Mouse (Mus musculus) layer of hippocampus, adult 9-10 months (tissue): ENCODE data around the gene Tspan4.

ENCODE experiments used
- DNase-seq: peaks from one replicate; pipeline ENCODE4 v3.0.0; 2022; ENCODE audit warnings: low spot score

Gene Tspan4

DNA sequence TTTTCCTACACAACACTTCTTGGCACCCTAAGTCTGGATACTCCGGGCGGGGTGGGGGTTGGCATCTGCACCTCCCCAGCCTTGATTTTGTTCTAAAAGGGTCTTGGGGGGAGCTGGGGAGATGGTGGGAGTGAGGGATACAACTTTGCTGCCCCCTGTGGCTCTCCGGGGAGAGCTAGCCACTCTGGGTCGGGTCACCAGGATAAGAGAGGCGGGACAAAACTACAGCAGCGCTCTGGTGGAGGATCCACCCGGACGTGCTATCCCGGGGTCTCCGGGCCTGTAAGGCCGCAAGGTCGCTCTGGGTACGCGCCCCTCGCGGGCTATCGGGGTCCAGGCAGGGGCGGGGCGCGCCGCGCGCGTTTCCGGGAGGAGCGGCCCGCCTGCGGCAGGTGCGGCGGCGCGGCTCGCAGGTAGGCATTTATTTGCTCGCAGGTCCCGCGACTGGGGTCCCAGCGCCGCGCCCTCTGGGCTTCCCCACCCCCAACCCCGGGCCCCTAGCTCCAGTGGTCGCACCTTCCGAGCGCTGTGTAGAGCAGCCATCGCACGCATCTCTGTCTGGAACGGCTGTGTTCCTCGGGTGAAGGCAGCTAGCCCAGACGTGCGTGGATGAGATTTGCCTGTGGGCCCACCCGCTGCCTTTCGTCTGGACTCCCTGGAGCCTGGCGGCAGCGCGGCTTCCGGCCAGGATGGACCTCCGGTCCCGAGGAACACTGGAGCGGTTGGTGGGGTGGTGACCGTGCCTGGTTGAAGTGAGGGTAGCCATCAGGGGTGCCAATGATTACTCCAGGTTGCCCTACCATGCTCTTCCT is 13.3 kb upstream of the Tspan4 start:
- no peak for DNase-seq

DNA sequence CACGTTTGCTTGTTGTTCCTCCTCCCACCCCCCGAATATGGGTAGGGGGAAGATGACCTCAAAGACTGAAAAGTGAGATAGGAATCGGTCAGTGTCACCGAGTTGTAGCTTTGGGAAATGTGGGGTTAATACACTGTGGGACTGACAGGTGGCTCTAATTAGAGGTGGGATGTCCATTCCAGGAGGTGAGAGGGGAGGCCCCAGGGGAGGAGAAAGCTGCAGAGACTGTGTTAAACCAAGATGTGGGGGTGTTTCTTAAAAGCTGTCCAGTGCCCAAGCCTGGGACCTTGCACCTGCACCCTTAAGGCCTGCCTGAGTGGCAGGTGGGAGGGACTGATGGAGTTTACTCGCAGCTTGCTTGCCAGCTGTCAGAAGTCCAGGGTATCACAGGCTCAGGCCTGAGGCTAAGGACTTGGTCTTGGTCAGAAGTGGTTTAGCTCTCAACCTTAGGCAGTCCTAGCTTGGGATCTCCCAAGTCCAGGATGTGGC is 12.7 kb upstream of the Tspan4 start:
- DNase-seq: no peak

DNA sequence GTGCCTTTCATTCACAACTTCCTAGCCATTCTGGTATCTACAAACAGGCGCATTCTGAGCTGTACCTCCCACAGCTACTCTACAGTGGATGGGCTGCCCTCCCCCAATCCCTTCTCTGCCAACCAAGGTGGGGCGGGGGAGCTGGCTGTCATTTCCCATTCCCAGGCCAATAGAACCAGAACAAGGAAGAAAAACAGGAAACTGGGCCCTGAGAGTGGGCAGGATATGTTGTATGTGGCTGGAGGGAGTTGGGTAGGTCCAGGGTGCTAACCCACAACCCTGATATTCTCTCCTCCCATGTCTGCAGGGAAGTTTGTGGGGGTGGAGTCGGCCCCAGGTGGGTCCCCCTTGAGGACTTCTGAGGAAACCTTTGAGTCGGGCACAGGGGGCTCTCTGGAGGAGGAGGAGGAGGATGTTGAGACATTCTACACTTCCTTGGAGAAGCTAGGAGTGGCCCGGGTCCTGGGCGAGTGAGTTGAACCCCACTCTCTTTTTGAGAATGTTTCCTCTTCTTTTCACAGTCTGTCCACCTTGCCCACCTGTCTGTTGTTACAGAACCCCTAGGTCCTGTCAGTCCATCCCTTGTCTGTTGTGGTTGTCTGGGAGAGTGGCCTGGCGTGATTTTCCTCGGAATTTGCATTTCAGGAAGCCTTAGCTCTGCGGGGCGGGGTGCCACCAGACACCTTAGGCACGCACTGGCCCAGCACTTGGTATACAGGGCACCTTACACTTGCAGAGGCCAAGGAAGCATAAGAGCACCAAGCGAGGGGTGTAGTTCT is 11.0 kb upstream of the Tspan4 start:
- DNase-seq: no peak

DNA sequence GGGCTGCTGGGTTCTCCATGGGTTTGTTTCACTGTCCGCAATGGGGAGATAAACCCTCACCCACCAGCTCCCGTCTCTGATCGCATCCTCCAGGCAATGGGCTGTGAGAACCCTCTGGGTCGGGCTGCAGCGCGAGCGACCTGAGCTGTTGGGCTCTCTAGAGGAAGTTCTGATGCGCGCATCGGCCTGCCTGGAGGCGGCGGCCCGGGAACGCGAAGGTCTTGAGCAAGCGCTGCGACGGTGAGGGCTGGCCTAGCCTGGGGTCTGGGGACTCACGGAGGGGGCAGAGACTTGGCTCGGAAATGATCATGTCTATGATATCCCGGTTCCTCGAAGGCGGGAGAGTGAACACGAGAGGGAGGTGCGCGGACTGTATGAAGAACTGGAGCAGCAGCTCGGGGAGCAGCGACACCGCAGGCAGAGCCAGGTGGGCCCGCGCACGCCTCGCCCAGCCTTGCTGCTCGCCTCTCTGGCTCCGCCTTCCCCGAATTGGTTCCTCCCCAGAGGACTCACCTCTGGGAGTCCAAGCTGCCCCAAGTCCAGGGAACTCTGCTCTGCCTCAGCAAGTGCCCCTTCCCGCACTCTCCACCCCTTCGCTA is 10.3 kb upstream of the Tspan4 start:
- DNase-seq: no peak

DNA sequence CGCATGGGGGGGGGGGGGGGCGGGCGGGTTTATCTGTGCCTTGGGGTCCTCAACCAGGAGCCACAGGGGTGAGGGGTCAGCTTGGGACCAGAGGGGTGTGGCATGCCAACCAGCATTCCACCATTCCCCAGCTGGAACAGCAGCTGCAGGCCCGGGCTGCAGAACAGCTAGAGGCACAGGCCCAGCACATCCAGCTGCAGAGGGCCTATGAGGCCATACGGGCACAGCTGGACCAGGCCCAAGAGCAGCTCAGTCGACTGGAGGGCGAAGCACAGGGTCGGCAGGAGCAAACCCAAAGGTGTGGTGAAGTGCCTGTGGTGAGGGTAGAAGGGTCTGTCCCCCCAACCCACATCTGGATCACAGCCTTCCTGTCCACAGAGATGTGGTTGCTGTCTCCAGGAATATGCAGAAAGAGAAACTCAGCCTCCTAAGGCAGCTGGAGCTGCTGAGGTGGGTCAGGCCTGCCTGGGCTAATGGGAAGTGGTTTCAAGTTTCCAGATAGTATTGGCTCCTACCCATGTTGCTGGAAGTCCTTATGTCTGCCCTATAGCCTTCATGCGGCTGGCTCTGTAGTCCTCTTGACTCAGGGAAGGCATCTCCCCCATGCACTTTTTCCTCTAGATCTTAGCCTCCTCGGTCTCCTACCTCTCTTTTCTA is 9.5 kb upstream of the Tspan4 start:
- no peak for DNase-seq

DNA sequence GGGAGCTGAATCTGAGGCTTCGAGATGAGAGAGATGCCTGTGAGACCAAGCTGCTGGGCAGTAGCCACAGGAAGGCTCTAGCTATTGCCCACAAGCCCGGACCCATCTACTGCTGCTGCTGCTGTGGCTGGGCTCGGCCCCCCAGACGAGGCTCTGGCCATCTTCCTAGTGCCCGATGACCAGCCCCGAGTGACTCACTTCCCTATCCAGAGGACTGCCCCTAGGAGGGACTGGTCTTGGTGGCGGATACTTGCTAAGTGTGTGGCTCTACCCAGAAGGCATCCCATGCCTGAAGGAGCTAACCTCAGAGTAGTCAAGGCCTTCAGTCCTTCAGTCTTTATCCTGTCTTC is 9.0 kb upstream of the Tspan4 start:
- DNase-seq: no peak

DNA sequence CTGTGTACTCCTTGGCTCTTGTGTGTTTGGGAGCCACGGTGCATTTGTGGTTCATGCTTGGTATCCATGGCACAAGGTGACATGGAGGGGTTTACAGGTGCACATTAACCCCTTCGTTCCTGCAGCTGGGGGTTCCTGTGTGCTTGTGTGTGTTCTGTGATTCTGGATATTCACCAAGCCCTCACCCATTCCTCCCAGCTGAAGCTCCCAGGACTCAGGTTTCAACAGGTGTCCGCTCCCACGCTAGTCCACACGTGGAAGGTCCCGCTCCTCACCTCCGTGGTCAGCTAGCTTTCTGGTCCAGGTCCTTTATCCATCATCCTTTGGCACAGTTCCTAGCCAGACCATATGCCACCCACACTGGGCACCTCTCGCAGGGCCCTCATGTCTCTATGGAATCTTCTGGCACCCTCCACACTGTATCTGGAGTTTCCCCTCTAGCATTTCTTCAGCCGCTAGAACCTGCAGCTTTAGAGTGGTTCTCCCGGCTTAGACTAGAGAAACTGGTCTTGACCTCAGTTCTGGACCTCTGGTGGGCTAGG is 8.4 kb upstream of the Tspan4 start:
- no peak for DNase-seq

DNA sequence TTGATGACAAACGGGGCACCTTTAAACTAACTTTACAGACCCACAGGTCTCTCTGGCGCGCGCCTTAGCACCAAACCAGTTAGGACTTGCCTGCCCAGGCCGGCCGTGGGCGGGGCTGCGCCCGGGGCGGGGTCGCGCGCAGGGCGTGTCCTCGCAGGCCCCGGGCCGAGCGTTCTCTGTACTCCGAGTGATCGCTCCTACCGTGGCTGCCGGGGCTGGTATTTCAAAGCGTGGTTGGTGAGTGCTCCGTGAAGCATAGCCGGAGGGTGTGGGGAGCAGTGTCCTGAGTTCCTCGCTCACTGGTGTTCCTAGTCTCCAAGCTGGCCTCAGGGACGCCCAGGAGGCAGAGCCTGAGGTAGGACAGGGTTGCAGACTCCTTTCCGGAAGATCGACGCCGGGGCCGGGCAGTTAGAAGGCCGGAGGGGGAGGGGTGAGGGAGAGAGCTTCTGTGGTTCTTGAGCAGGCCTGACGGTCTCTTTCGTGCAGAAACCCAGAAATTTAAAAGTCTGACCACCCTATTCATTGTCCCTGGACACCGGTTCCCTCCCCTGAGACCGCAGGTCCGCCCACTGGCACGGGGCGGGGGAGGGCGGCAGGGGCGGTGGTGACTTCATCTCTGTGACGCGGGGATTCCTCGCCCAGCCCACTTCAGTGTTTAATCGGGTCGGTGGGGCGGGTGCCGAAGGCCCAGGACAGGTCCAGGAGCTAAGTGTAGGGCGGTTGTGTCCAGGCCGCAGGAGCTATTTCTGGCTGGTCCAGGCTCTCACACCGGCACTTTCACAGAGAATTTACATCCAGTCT is 7.6 kb upstream of the Tspan4 start, which contains the start of gene Cd151:
Cd151 (plus strand) TSS at position 163 of the 801 bp plus-strand sequence.
- no peak for DNase-seq

DNA sequence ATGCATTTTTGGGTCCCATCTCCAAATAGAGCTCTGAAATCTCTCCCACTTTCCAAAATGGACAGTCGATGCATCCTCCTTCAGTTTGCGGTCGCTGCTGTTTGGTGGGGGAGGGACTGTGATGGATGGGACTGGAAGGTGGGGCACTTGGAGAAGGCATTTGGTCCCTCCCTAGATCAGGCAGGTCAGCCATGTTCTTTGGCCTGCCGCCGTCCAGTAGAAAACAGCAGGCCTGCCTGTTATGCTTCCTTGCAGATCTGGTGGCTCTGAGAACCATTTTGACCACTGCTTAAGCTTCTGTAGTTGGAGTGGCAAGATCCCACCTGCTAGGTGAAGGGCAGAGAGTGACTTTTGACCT is 6.9 kb upstream of the Tspan4 start:
- no peak for DNase-seq

DNA sequence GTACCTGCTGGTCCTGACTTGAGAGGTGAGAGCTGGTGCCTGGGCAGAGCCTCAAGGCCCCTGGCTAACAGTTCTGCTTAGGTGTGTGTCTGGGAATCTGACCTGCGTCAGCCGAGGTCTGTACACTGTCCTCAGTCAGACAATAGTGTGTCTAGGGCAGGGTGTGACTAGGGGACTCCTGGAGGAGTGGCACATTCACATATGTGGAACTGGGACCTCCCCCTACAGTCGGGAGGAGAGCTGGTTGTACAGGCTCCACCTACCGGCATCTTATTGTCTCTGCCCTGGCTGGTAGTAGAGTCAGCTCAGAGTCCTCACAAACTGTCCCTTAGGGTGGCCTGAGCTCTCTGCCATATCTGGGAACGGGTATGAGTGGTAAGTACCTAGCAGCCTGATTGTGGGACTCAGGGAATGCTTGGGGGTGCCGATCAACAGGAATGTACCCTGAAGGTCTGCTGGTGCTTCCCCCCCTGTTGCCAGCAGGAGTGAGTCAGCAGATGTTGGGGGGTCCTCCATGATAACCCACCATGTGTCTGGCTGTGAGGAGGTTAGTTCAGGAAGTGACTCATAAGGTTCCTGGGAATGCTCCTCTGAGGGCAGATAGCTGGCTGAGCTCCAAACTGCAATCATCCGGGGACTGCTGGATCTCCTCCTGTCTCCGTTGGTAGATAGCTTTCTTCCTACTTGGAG is 6.4 kb upstream of the Tspan4 start:
- DNase-seq: no peak

DNA sequence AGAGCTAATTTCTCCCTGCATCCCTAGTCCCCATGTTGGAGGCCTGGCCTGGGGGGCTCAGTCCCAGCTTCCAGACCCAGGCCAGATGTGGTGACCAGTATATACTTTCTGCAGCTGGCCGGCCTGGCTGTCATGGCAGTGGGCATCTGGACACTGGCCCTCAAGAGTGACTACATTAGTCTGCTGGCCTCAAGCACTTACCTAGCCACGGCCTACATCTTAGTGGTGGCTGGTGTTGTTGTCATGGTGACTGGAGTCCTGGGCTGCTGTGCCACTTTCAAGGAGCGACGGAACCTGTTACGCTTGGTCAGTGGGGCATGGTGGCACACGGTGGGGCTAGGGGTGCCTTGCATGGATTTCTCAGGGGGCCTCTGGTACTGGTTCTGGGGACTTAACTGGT is 5.7 kb upstream of the Tspan4 start:
- no peak for DNase-seq

DNA sequence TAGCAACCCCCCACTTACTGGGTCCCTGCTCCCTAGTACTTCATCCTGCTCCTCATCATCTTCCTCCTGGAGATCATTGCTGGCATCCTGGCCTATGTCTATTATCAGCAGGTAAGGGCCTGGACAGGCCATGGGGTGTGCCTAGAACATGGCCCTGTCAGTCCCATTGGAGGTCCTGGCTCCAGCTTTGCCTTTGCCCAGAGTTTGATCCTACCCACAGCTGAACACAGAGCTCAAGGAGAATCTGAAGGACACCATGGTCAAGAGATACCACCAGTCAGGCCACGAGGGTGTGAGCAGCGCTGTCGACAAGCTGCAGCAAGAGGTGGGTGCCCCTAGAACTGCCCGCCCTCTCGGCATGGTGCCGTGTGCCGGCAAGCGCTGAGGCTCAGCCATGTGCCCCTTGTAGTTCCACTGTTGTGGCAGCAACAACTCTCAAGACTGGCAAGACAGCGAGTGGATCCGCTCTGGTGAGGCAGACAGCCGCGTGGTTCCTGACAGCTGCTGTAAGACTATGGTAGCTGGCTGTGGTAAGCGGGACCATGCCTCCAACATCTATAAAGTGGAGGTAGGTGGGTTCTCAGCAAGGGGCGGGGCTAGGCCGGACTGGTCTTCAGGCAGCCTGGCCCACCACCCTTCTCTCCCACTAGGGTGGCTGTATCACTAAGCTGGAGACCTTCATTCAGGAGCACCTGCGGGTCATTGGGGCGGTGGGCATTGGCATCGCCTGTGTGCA is 5.0 kb upstream of the Tspan4 start:
- no peak for DNase-seq

DNA sequence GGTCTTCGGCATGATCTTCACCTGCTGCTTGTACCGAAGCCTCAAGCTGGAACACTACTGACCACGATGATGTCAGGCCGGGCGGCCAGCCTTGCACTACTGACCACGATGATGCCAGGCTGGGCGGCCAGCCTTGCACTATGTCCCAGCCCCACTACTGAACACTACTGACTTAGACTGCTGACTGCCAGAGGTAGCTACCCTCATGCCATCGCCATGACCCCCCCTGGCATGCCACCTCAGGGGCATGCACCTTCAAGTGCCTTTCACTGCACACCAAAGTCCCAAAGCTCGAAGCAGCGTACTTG is 4.4 kb upstream of the Tspan4 start:
- DNase-seq: no peak

DNA sequence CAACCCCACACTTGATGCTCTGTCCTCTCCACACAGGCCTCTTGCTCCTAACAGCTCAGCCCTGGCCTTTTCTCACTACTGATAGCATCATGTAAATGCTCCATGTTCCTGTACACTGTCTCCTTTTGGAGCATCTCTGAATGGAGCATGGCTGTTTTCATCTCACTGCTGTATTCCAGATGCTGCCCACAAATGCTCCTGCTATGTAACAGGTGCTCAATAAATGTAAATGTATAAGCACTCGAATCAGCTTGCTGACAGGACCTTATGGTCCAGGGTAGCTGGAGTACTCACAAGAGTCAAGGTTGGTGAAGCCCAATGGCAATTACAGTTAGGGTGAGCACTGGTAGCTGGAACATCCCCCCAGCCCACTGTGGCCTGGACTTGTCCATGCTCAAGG is 3.8 kb upstream of the Tspan4 start:
- no peak for DNase-seq

DNA sequence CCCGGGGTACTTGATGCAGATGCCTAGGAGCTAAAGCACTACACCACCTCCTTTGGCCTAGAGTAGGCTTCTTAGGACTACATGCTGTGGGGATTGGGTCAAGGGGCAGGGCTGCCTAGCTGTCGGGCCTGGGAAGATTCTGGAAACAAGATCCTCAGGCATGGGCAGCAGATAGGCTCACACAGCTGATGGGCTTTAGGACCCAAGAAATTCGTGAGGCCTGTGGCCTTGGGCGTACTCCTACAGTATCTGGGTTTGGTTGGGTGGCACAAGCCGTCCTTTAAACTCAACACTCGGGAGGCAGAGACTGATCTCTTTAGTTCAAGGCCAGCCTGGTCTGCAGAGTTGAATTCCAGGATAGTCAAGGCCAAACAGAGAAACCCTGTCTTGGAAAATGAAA is 2.8 kb upstream of the Tspan4 start:
- DNase-seq: no peak

DNA sequence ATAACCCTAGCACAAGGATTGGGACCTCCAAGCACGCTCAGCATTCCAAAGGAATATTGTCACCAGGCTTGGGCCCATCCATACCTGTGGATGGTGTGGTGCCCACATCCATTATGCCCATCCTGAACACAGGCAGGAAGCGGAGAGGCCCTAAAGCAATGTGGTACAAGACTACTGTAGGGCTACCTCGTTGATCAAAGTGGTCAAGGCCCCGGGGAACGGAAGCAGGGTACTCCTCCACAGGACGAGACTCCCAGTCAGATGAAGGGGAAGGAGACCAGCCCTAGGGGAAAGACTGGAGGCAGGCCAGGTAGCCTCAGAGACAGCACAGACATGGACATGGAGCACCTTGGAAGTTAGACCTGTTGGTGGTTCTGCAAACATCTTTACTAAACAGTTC is 2.3 kb upstream of the Tspan4 start:
- DNase-seq: no peak

DNA sequence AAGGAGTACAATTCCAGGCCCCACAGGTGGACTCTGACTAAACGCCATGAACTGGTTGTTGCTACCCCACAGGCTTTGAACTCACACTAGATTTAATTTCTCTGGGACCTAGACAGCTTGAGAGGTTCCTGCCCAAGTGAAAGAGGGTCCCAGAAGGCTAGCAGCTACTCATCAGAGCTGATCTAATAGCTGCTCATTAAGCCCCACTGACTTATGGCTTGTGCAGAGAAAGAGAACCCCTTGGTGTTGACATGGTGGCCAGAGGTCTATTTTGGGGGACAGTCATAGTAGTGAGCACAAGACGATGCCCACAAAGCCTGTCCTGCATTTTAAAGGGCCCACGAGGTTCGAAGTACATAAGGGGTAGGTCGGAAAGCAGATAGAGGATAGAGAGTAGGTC is 880 bp upstream of the Tspan4 start:
- no peak for DNase-seq

DNA sequence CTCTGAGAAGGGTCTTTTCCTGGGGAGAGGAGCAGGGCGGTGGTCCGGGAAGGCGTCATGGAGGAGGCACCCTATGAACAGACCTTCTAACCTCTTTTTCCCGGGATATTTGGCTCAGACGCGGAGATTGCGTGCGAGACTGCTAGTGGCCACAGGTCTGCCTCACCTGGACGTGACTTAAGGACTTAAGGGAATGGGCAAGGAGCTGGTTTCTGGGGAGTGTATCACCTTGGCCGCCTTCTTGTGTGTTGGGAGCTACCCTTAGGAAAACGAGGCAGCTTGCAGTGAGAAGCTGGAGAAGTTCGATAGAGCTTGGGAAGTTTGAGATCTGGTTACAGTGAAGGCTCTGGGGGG is 742 bp downstream of the Tspan4 start:
- DNase-seq: no peak

DNA sequence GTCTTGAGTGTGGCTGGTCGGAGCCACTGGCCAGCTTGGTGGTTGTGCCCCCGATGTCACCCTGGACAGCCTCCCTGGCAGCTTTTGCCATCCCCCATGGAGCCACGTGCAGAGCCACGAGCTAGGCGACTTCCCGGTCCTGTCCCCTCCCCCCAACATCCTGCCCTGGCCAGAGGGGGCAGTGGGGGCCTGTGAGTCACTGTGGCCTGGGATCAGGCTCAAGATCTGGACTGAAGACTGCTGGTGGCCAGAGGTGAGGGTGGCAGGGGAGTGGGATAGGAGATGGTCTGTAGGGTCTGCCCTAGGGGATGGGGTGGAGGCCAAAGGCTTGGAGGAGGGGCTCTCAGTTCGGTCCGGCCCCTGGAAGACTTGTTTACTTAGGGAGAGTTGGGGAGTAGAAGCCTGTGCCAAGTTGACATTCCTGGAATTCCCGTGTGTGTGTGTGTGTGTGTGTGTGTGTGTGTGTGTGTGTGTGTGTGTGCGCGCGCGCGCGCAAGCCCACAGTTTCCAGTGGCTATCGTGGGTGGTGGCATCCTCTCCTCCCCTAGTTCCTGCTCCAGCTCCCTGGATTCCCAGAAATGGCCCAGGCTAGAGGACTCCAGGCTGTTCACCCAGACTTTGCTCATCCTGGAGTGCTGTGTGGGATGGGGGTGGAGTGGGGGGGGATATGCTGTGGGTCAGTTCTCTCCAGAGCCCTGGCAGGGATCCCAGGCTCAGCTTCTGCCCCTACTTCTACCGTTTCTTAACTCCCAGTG is 1.4 kb downstream of the Tspan4 start:
- no peak for DNase-seq

DNA sequence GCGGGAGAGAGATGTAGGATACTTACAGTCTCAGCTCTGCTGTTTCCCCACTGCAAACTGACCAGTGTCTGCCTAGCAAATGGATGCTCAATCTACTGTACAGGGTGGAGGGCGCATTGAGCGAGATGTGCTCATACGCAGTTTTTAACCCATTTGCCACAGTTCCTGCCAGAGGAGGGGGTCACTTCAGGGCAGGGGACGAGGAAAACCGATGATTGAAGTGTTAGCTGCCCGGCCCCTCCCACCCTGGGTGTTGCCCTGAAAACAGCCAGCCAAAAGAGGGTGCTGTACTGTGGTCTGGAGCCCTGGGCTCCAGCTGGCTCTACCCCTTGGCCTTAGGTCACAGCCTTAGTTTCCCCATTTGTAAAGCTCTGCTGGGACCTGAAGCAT is 1.9 kb downstream of the Tspan4 start:
- DNase-seq: no peak
